Mouse (Mus musculus): ENCODE results near the gene Cep85l.
A peak's percentile ranks its signal among the peaks of the same experiment; 100 is the strongest.

The Cep85l gene

GRCm38 (mm10) chr10:53342166-53342728, 37.5 kb downstream of the Cep85l start:
- DNase-seq (ENCODE audit: low read depth), result no peak

GRCm38 (mm10) chr10:53341288-53341965, 38.3 kb downstream of the Cep85l start:
- no peak for DNase-seq (ENCODE audit: low read depth)

- DNase-seq (ENCODE audit: low read depth), result no peak
These were observed 40.7 kb downstream of the Cep85l start for GRCm38 (mm10) chr10:53339045-53339444.

GRCm38 (mm10) chr10:53337162-53337923, 42.4 kb downstream of the Cep85l start, which contains the start of gene Pln:
TSS of gene Pln (plus strand) at chr10:53337667.
- no peak for DNase-seq (ENCODE audit: low read depth)

- DNase-seq (ENCODE audit: low read depth), result no peak
These were observed 43.8 kb downstream of the Cep85l start for GRCm38 (mm10) chr10:53335974-53336373.

- DNase-seq (ENCODE audit: low read depth), result no peak
These were observed 44.5 kb downstream of the Cep85l start for GRCm38 (mm10) chr10:53335266-53335665.

GRCm38 (mm10) chr10:53332752-53333151, 47.0 kb downstream of the Cep85l start:
- no peak for DNase-seq (ENCODE audit: low read depth)

- DNase-seq (ENCODE audit: low read depth), result no peak
These were observed 50.5 kb downstream of the Cep85l start for GRCm38 (mm10) chr10:53329257-53329656.

- DNase-seq (ENCODE audit: low read depth), result no peak
These were observed 53.4 kb downstream of the Cep85l start for GRCm38 (mm10) chr10:53326367-53326766.

GRCm38 (mm10) chr10:53324663-53325062, 55.1 kb downstream of the Cep85l start:
- DNase-seq (ENCODE audit: low read depth), result peak; percentile 18

GRCm38 (mm10) chr10:53323367-53323766, 56.4 kb downstream of the Cep85l start:
- no peak for DNase-seq (ENCODE audit: low read depth)

- DNase-seq (ENCODE audit: low read depth), result no peak
These were observed 73.1 kb downstream of the Cep85l start for GRCm38 (mm10) chr10:53306674-53307073.

GRCm38 (mm10) chr10:53305867-53306266, 73.9 kb downstream of the Cep85l start:
- DNase-seq (ENCODE audit: low read depth), result peak; percentile 7

GRCm38 (mm10) chr10:53285147-53285546, 94.6 kb downstream of the Cep85l start:
- DNase-seq (ENCODE audit: low read depth), result no peak

GRCm38 (mm10) chr10:53272228-53272627, 107.5 kb downstream of the Cep85l start:
- DNase-seq (ENCODE audit: low read depth), result no peak

- no peak for DNase-seq (ENCODE audit: low read depth)
These were observed 117.7 kb downstream of the Cep85l start for GRCm38 (mm10) chr10:53262021-53262420.

GRCm38 (mm10) chr10:53235381-53235780, 144.4 kb downstream of the Cep85l start:
- no peak for DNase-seq (ENCODE audit: low read depth)

- no peak for DNase-seq (ENCODE audit: low read depth)
These were observed 145.1 kb downstream of the Cep85l start for GRCm38 (mm10) chr10:53234683-53235082.

- DNase-seq (ENCODE audit: low read depth), result no peak
These were observed 145.6 kb downstream of the Cep85l start for GRCm38 (mm10) chr10:53234086-53234613.

GRCm38 (mm10) chr10:53230809-53231208, 148.9 kb downstream of the Cep85l start:
- no peak for DNase-seq (ENCODE audit: low read depth)

GRCm38 (mm10) chr10:53229190-53229589, 150.6 kb downstream of the Cep85l start:
- DNase-seq (ENCODE audit: low read depth), result no peak
